Mouse (Mus musculus) liver, embryonic 14.5 days (tissue): ENCODE results near the gene Scg3. TPM values are rescaled to one million over a fixed set of nuclear protein-coding genes. Genes with fewer than 3 reads are reported as not detected.

Source experiments
- ATAC-seq: fragments of 200-750 bp; cut with Nextera tagmentation; 2 replicates; pipeline ENCODE4 v1.8.0; 2017; ENCODE audit warnings: moderate number of reproducible peaks, mild to moderate bottlenecking, moderate library complexity; ENCODE audit not compliant: insufficient read depth
- DNase-seq, 3 experiments: peaks; one replicate each; pipeline ENCODE4 v3.0.0-alpha.2; 2012 to 2013; ENCODE audit warnings: low read depth in 3 of 3, low spot score in 3 of 3
- H3K27ac ChIP-seq: fragments of 300-500 bp; sonication (generic); 2 replicates; pipeline ENCODE4 v1.5.1; 2014; ENCODE audit warnings: moderate library complexity, mild to moderate bottlenecking, control low read depth, inconsistent platforms
- H3K27me3 ChIP-seq: fragments of 300-500 bp; sonication (generic); 2 replicates; pipeline ENCODE4 v1.6.1; 2014; ENCODE audit warnings: mild to moderate bottlenecking, low read length, moderate library complexity; ENCODE audit not compliant: control insufficient read depth, insufficient read depth
- H3K36me3 ChIP-seq: fragments of 300-500 bp; sonication (generic); replicated peaks from 2 replicates; pipeline ENCODE4 v1.6.1; 2014; ENCODE audit warnings: low read depth; ENCODE audit not compliant: control insufficient read depth, insufficient read depth
- H3K4me1 ChIP-seq, 2 experiments: fragments of 200-500 bp in 1 of 2; fragments of 300-500 bp in 1 of 2; sonication (generic) in 1 of 2; replicated peaks; 2 replicates each; pipeline ENCODE4 v1.6.1; 2012 to 2014; ENCODE audit warnings: antibody characterized with exemption in 1 of 2, inconsistent platforms in 1 of 2, low read length in 1 of 2; ENCODE audit not compliant: control insufficient read depth in 2 of 2, insufficient read depth in 2 of 2
- H3K4me2 ChIP-seq: fragments of 300-500 bp; sonication (generic); 2 replicates; pipeline ENCODE4 v1.6.1; 2014; ENCODE audit warnings: low read depth, mild to moderate bottlenecking, control low read depth, moderate library complexity
- H3K4me3 ChIP-seq, 2 experiments: fragments of 200-500 bp in 1 of 2; fragments of 300-500 bp in 1 of 2; sonication (generic) in 1 of 2; 2 replicates each; pipeline ENCODE4 v1.5.1; 2012 to 2014; ENCODE audit warnings: low read depth in 2 of 2, low read length in 2 of 2, mild to moderate bottlenecking in 2 of 2, control low read depth in 1 of 2, inconsistent platforms in 1 of 2, moderate library complexity in 1 of 2; ENCODE audit not compliant: insufficient read depth in 1 of 2
- H3K9ac ChIP-seq: fragments of 300-500 bp; sonication (generic); replicated peaks from 2 replicates; pipeline ENCODE4 v1.6.1; 2014; ENCODE audit warnings: mild to moderate bottlenecking, control low read depth, moderate library complexity
- H3K9me3 ChIP-seq: fragments of 300-500 bp; sonication (generic); 2 replicates; pipeline ENCODE4 v1.6.1; 2016; ENCODE audit warnings: low read length, mixed read lengths; ENCODE audit not compliant: control insufficient read depth
- CTCF ChIP-seq: IDR thresholded peaks from 2 replicates; pipeline ENCODE4 v1.5.1; 2016; ENCODE audit warnings: antibody characterized with exemption, low read depth, control low read depth
- EP300 ChIP-seq: IDR thresholded peaks from 2 replicates; pipeline ENCODE4 v1.6.1; 2016; ENCODE audit warnings: antibody characterized with exemption, low read depth
- WGBS: fragments of 180-500 bp; shearing (Covaris S2); extraction: QIAGEN DNeasy Blood & Tissue Kit; methylation state at CpG from one replicate; pipeline ENCODE4 v1.1.7; 2014; ENCODE audit not compliant: insufficient replicate concordance; 5-methylcytosine and 5-hydroxymethylcytosine counted together
- polyA plus RNA-seq, 2 experiments: library from polyadenylated mRNA; depleted of rRNA in 1 of 2; stranded (reverse) in 1 of 2; unstranded in 1 of 2; fragments of >200 nt; fragmentation: Nextera tagmentation in 1 of 2; extraction: Ambion mirVana in 1 of 2; gene quantifications; 2 replicates each; pipeline versions ENCODE4 v1.2.1 to v1.2.3; 2012 to 2014

Gene Scg3
- polyA plus RNA-seq, 2 experiments, result 0.04 TPM; not detected in 1

DNA sequence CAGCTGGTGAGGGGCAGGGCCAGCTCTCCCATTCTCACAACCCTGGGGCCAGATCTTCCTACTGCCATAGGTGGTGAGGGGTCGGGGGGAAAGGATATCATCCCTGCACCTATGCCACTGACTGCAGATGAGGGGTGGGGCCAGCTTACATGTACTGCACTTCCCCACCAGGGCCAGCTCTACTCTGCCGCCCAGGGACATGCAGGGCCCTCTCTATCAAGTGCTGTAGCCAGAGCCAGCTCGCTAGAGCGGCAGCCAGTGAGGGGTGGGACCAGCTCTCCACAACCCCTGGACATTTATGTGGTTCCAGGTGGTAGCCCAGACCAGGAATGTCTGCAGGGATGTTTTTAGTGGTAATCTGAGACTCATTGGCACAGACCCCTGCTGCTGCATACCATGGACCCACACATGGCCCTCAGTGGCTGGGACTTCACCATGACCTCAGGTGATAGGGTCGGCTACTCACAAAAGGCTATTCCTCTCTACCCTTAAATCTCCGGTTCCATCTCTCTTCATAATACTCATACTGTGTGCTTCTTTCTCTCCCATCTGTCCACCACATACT lies 64.9 kb downstream of the Scg3 start:
- Histone ChIP-seq H3K27ac (no peak overlapping the region), H3K9ac (no peak overlapping the region), H3K9me3 (no peaks in the 10 kb centered on the region), H3K4me1 (no peaks in the 10 kb centered on the region), H3K27me3 (no peaks in the 10 kb centered on the region; the same call in 1 of the 2 replicates), H3K36me3 (no peaks in the 10 kb centered on the region), H3K4me2 (no peak overlapping the region), H3K4me3 (no peak overlapping the region)
- ATAC-seq (no peak), DNase-seq (no peak)
- TF ChIP-seq CTCF, result no peak
- TF ChIP-seq EP300, result no peak
- 72% methylated on average over 6 of the region's 6 CpGs for WGBS

DNA sequence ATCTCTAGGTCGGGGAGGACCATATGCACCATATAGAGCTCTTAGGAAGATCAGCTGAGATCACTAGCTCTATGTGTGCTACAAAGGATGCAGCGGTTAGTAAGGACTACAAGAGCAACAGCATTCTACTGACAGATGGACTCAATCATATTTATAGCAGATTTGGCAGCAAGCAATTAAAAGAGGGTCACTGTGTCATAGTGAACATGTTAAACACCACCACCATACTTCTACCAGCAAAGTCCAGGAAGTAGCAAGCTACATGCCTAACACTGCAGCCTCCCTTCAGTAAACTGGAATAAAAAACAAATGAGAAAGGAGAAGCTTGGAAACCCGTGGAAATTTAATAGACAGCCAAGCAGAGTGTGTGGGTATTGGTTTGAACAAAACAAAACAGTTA lies 67.3 kb downstream of the Scg3 start:
- Histone ChIP-seq H3K9me3 (no peaks in the 10 kb centered on the region), H3K27ac (no peak overlapping the region), H3K4me2 (no peak overlapping the region), H3K36me3 (no peaks in the 10 kb centered on the region), H3K4me1 (no peaks in the 10 kb centered on the region), H3K4me3 (no peak overlapping the region), H3K27me3 (peaks cover 7% of the 10 kb centered on the region), H3K9ac (no peak overlapping the region)
- DNase-seq, result no peak
- no peak for ATAC-seq
- TF ChIP-seq EP300 (no peak), CTCF (no peak)
- 56% methylated on average over 3 of the region's 3 CpGs for WGBS

DNA sequence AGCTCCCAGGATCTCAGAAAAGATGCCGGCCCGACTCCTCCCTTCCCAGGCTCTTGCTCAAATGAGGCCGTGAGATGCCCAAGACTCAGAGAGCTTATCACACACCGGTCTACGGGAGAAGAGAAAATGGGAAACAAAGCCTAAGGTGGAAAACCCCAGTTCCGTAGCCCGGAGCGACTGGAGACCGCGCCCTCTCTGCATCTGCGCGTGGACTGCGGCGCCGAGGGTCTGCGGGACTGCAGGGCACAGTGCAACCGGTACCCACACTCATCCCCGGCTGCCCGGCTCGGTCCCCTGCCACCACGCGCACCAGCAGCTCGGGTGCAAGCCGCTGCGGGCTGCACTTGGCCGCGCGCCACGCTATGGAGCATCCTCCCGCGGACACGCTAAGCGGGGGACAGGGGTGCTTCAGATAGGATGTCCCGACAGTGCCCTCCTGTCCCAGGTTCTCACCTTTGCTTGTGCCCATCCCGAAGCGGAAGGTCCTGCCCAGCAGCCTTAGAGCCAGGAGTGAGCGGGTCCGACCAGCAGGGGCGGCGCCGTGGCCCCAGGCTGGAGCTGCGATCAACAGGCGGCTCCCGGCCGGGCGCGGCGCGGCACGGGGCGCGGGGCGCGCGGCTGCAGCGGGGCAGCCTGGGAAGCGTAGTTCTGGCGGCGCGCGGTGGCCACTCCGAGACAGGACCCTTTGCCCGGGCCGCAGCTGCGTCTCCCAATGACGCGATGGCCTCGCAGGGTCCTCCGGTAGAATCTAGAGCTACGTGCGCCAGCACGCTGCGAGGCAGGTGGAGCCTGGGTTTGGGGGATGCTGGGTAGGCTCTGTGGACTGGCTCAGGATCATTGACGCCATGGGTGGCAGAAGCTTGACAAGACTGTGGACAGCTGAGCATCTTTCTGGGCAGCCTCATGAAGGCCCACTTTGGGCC lies 73.0 kb downstream of the Scg3 start, which contains the start of gene Tmod2:
Gene Tmod2, minus strand, starts transcription at position 755 of the 923 bp plus-strand sequence.
- 2% methylated on average over 74 of the region's 74 CpGs for WGBS
- peak within 1 kb of the TSS; percentile 52 for H3K4me2 ChIP-seq
- no peaks in the 10 kb centered on the region for H3K9me3 ChIP-seq
- peak within 1 kb of the TSS; percentile 18 to 43 for H3K4me3 ChIP-seq
- H3K4me1 ChIP-seq, result no peaks in the 10 kb centered on the region
- peaks cover 31% of the 10 kb centered on the region for H3K27me3 ChIP-seq
- no peak for ATAC-seq
- H3K36me3 ChIP-seq, result no peaks in the 10 kb centered on the region
- no peak within 1 kb of the TSS for H3K27ac ChIP-seq
- no peak for DNase-seq
- TF ChIP-seq EP300, result no peak
- TF ChIP-seq CTCF, result no peak
- no peak within 1 kb of the TSS for H3K9ac ChIP-seq

DNA sequence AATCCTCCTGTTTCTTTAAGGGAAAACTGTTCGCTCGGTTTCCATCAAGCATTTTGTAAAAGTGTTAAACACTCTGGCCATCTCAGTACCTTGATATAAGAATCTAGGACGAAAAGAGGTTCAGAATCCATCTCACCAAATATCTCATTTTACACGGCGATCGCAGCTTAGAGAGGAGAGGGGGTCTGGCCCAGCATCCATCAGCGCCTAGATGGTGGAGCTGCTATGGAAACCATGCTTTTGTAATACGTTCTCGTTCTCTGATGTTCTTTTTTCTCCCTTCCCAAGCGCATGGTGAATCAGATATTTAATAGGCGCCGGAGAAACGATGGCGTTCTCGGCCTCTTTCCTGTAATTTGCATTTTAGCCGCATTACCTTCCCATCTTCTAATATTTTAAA lies 73.9 kb downstream of the Scg3 start:
- Histone ChIP-seq H3K4me2 (no peak overlapping the region), H3K36me3 (no peaks in the 10 kb centered on the region), H3K9ac (no peak overlapping the region), H3K4me1 (no peaks in the 10 kb centered on the region), H3K9me3 (no peaks in the 10 kb centered on the region), H3K4me3 (no peak overlapping the region), H3K27ac (no peak overlapping the region), H3K27me3 (peaks cover 31% of the 10 kb centered on the region)
- ATAC-seq (no peak), DNase-seq (no peak)
- 35% methylated on average over 16 of the region's 16 CpGs for WGBS
- TF ChIP-seq EP300, result no peak
- TF ChIP-seq CTCF, result no peak

DNA sequence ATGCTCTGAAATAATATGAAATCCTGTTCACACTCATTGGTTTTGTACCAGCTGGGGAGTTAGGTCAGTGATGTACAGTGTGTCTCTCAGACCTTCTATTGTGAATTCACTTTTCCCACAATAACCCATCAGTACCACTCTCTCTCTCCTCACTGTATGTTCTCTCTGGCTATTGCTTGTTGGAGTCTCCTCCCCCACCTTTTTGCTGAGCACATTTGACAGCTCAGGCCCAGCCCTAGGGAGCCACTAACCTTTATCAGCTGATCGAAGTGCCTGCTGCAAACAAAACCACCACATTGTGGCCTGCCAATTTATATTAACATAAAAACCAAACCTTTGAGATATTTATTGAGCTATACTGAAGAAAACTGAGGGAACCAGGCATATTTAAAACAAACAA lies 74.4 kb downstream of the Scg3 start:
- TF ChIP-seq CTCF, result no peak
- TF ChIP-seq EP300, result no peak
- ATAC-seq (no peak), DNase-seq (no peak)
- H3K27ac ChIP-seq, result no peak overlapping the region
- H3K4me2 ChIP-seq, result no peak overlapping the region
- no peaks in the 10 kb centered on the region for H3K9me3 ChIP-seq
- peaks cover 31% of the 10 kb centered on the region for H3K27me3 ChIP-seq
- H3K4me1 ChIP-seq, result no peaks in the 10 kb centered on the region
- 22% methylated on average over 1 of the region's 1 CpGs for WGBS
- H3K9ac ChIP-seq, result no peak overlapping the region
- H3K36me3 ChIP-seq, result no peaks in the 10 kb centered on the region
- no peak overlapping the region for H3K4me3 ChIP-seq
